Mouse (Mus musculus): ENCODE measurements at regions not wholly inside any gene's neighbourhood (a gene's known extent, or its start where the extent isn't known, plus 50 kb on each side); places are given as distances from the start of the nearest gene placed in this dataset.

DNA sequence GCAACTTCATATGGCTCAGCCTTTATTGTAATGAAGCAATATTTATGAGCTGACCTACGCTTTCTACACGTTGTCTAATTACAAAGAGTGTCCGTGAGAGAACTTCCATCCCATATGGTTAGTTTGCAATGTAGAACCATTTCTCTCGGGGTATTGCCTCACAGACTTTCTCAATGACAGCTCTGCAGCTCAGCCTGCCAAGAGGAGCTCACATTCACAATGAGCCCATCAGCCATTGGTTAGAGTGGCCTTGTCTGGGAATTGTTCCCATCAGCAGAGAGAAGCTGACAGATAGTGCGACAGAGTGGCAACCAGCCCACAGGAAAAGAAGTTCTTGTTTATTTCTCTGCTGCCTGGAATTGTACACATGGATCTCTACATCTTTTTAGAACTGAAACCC lies 409.7 kb downstream of the Zfp704 start:
- peak; percentile 27 to 47 for DNase-seq (ENCODE audit: low spot score in 2 of 2)

DNA sequence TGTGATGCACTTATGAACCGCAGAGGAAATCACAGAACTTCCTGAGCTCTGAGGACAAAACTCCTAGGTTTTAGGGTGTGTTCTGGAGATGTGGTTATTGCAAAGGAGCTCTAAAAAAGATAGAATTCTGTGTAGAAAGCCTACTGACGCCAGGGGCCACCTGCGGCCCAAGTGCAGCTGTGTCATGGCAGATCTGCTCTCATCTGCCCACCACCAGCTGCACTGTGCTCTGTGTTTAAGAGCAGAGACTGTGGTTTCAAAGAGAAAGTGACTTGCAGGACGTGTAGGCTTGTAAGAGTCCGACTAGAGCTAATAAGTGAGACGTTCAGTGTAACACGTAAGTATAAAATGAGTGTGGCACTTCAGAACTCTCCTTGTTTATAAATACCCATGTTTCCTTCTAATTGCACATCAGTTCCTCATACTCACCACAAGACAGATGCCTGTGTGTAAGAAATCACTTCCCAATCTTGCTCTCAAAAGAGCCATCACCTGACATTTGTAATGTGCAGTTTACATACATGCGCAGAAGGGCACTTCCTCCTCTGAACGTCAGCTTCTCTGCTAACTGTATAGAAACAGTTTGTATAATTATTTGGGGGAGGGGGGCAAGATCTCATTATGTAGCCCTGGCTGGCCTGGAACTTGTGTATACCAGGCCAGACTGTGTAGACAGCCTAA lies 411.1 kb downstream of the Zfp704 start:
- DNase-seq (ENCODE audit: low spot score in 2 of 2) = no peak

DNA sequence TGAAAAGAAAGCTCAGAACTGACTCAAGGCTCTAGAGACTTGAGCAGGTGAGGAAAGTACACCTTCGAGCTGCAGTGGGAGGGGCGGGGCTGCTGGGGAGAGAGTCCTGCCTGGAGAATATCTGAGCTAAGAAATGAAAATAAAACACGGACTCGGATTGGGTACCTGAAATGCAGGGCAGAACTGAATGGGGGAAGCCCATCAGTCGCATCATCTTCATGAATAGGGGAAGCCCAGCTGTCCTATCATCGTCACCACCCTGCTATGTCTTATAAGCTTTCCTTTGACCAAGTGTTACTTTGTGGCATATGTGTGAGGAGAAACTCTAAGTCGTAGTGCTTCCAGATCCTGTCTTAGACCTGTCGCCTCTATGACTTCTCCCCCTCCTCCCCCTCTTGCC lies 414.1 kb downstream of the Zfp704 start:
- no peak for DNase-seq (ENCODE audit: low spot score in 2 of 2)

DNA sequence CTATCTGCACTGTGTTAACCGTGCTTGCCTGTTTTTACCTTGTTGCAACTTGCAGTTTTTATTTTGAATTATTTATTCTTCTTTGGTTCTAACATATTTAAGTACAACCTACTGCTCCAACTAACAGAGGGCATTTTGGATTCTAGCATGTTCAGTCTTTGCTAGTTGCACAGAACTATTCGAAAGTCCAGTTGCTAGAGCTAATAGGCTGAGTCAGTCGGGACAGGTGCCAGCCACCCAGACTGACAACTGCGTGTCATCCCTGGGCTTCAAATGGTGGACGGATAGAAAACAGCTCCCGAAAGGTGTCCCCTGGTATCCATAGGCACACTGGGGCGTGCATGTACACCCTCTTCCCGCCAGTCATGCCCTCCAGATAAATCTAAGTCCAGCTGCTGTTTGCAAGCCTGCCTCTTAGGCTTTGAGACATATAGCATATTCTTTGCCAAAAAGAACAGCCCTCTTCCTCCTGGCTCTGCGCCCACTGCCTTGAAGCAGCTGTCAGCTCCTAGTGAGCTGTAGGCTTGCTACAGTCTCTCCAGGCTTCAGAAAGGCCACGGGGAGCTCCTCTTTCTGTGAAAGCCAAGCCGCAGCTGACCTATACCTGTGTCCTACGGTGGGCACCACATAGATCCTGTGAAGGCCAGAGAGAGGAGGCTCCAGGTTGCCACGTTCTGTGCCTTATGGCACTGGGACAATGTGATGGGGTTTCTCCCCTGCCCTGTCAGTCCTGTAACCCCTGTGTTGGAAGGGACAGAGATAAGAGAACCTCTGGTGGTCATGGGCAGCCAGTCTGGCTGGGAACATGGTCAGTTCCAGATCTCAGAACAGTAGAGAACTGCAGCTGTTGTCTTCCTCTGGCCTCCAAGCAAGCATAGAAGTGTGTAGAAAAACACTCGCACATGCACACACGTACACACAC lies 420.3 kb downstream of the Zfp704 start:
- peak; percentile 69 to 72 for DNase-seq (ENCODE audit: low spot score in 2 of 2)

DNA sequence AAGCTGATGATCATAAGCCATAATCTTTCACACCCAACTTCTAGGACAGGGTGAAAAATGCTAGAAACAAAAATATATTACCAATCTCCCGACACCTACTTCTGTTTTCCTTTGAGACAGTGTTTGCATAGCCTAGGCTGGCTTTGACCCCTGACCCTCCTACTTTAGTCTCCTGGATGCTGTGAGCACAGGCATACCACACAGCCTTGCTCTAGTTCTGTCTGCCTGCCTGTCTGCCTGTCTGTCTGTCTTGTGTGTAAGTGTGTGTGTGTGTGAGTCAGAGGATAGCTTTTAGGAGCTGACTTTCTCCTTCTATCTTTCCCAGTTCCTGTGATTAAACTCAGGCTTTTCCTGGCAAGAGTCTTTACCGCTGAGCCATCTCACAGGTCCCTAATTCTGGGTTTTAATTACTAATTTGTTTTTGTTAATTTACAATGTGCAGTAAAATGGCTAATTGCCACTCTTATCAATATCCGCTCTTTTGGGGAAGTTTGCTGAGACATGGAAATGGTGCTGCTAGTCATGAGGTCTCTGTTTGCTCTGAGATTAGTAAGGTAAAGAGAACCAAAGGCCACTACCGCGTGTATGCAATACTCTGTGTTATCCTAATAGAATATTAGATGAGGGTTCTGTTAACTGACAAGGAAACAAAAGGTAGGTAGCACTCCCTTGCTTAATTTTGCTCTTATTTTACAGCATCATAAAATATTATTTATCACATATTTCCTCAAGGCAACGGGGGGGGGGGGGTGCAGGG lies 423.3 kb downstream of the Zfp704 start:
- no peak for DNase-seq (ENCODE audit: low spot score in 2 of 2)

DNA sequence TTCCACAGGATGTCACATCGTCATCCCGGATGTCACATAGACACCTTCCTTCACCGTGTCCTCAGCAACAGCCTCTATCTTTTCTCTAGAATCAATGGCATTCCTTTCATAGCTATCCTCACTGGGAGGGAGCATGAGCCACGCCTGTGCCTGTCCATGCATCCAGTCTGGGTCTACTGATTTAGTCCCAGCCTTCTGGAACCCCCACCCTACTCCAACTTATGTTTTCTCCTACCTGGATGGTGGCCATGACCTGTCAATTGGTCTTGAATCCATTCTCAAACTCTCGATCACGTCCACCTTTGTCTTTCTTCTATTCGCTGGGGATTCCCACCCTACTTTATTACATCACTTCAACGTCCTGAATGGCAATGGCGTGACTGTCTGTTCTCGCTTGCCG lies 428.3 kb downstream of the Zfp704 start:
- no peak for DNase-seq (ENCODE audit: low spot score in 2 of 2)

DNA sequence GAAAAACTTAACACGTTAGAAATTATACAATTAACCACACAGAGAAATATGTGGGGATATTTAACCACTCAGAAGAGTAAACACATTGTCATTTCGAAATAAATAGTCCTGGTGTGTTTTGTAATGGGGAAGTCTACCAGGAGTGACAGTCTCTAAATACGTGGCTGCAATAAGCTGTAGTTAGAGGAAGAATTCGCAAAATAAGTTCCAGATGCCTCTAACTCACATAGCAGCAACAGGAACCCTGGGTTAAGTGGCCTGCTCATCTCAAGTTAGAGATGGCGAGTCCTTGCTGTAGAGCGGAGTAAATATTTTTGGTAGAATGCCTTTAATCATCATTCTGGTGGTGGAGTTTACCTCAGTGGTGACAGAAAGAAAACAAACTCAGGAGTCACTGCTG lies 430.2 kb downstream of the Zfp704 start:
- no peak for DNase-seq (ENCODE audit: low spot score in 2 of 2)

DNA sequence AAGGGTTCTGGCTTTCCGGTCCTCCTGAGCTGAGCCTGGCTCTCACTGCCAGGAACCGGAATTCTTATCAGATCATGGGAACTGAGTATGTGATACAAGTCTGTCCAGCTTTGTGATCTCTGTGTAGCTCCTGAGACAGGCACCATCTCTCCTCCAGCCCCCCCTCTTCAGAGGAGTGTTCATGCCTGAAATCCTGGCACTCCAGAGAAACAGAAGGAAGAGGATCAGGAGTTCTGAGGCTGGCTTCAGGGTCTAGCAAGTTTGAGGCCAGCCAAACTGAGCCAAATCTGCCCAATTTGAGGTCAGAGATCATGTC lies 435.4 kb downstream of the Zfp704 start:
- no peak for DNase-seq (ENCODE audit: low spot score in 2 of 2)

DNA sequence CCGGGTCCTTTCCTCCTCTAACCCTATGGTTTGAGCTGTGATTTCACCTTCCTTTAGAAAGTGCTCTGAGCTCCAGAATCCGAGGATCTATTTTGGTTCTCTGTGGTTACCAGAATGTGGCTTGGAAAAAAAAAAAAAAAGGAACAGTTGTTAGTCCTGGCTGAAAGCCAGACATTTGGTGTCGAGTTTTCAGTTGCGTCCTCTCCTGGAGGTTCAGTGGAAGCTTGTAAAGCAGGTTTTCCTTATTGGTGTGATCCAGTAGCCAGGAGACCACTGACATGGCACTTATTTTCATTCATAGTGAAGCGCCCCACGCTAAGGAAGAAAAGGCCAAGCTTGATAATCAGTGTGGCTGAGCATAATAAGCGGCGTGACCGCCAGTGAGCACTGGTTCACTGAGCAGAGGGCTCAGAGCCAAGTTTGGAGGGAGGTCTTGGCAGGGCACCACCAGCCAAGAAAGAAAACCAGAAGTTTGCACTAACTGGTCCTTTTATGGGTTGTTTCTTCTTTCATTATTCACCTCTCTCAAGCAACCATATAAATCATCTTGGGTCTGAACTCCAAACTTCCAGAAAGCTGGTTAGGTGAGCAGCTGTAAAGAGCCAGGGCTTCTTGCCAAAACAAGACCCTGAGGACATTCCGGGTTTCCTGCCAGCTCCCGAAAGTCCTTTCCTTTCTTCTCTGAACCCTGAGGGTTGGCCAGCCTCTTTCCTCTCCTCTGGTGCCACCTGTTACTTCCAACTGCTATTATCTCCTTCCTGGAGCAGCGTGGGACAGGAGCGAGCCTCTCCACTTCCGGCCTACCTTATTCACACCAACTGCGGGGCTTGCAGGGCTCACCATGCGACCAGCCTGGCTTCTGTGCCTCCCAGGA lies 436.0 kb downstream of the Zfp704 start:
- DNase-seq (ENCODE audit: low spot score in 2 of 2) = peak; percentile 14 to 41

DNA sequence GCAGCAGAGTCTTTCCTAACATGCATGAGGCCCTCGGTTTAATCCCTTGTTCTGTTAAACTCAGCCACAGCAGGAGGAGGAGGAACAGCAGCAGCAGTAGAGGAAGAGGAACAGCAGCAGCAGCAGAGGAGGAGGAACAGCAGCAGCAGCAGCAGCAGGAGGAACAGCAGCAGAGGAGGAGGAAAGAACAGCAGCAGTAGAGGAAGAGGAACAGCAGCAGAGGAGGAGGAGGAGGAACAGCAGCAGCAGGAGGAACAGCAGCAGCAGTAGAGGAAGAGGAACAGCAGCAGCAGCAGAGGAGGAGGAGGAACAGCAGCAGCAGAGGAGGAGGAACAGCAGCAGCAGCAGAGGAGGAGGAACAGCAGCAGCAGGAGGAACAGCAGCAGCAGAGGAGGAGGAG lies 437.9 kb downstream of the Zfp704 start:
- DNase-seq (ENCODE audit: low spot score in 2 of 2) = no peak

DNA sequence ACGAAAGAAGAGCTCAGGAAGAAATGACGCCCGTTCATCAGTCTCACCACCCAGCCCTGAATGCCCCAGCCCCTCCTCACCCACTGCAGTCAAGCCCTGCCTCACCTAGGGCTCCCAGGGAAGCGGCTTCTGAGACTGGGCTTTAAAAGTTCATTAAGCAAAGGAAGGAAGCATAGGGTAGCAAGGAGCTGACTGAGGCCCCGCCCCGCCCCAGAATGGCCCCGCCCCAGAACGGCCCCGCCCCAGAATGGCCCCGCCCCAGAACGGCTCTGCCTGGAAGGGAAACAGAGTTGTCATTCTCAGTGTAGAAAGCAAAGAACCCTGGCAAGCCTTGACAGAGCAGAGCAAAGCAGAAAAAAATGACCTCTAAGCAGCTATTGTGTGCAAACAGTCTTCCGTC lies 440.9 kb downstream of the Zfp704 start:
- no peak for DNase-seq (ENCODE audit: low spot score in 2 of 2)

DNA sequence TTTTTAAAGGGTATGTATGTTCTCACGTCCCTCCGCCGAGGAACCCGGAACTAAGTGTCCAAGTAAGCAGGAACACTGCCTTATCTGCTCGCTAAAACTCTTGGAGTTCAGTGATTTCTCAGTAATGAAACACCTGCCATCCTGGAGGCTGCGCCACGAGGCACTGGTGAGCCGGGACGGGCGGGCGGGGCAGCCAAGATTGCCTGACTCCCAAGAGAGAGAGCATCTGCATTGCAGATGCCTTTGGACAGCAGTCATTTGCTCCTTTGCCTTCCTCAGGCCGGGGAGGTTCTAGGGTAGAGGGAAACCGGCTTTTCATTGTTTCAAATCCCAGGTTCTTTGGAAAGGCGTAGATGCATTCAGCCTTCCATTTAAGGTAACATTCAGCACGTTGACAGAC lies 450.8 kb downstream of the Zfp704 start:
- no peak for DNase-seq (ENCODE audit: low spot score in 2 of 2)

DNA sequence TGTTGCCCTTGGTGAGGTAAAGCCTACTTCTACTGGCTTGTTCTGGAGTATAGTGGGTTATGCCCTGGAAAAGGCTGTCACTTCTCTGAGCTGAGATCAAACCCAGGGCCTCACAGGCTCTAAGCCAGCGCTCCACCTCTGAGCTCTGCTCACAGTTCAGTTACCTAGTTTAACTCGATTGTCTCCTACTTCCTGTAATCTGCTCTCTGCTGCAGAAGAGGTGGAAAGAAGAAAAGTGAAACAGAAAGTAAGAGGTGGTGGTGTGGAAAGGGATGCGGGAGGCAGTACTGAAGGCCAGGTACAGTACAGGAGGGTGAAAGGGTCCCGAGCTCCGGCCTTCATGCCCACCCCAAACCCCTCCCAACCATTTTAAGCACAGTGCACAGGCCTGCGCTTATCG lies 455.7 kb downstream of the Zfp704 start:
- DNase-seq (ENCODE audit: low spot score in 2 of 2) = no peak

DNA sequence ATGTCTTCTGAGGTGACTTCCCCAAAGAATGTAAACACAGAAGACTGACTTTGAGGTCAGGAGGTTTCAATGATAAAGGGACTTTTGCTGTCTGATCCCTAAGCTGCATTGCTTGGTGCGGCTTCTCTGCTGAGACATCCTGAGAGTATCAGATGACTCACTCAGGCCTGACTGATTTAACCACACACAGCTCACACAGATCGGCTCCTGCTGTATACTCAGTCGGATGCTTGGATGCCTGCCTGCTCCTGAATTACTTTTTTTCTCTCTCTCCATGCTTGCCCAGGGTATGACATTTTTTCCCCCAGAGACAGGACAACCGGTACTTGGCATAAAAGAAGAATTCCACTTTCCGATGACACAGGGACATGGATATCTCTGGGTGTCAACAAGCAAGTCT lies 456.2 kb downstream of the Zfp704 start:
- DNase-seq (ENCODE audit: low spot score in 2 of 2) = peak; percentile 25 to 29

DNA sequence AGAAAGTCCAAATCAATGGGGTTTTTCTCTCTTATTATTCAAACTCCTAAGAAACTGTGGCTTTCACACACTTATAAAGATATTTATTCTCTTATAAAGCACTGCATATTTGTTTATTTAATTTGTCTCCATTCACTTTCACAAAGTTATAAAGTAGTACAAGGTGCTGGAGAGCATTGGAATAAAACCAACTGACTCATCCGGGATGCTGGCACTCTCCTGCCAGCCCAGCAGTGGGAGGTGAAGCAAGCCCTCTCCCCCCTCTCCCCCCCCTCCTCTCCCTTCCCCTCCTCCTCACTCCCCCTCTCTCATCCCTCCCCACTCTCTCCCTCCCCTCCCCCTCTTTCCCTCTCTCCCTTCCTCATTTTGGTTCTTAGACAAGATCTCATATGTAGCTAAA lies 457.6 kb downstream of the Zfp704 start:
- DNase-seq (ENCODE audit: low spot score in 2 of 2) = no peak

DNA sequence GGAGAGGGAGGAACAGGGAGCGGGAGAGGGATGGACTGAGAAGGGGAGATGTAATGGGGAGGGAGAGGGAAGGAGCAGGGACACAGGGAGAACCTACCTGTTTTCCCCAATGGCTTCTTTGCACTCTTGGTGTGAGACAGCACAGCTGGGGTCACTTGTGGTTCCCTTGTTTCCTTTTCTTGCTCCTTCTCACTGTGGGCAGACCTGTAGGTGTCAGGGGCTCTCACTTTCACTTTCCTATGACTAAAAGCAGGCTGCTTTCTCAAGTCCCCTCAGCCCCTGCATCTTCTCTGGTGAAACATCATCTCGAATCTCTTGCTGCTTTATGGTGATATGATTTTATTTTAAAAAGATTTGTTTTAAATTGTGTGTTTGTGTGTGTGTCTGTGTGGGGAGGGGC lies 458.3 kb downstream of the Zfp704 start:
- DNase-seq (ENCODE audit: low spot score in 2 of 2) = no peak

DNA sequence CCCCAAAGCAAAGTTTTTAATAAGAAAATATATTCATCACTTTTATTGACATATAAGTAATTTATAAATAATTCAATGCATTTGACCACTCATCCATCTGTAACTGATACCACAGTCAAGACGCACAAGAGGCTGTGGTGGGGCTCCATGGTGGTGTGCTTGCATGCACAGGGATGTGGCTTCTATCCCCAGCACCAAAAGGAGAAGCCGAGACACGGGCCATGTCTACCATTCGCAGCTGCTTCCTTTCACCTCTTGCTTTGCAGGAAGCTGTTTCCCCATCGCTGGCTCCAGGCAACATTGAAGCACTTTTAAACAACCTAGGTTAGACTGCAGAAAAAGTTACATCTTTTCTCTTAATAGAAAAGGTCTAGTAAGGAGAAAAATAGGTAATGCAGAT lies 461.3 kb downstream of the Zfp704 start:
- no peak for DNase-seq (ENCODE audit: low spot score in 2 of 2)

DNA sequence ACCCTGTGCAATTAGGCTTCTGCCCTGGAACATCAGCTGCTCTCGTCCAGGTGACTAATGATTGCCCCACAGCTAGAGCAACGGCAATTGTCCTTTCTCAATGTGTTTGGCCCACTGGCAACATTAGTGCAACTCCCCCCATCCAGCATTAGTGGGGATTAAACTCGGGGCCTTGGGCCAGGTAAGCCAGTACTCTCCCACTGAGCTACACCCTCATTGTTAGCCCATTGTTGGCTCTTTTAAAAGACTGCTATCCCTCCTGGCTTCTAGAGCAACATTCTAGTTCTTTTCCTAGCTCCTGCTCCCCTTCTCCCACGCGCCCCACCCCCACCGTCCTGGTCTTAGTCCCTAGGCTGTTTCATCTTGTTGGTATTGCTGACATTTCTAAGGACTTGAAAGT lies 463.4 kb downstream of the Zfp704 start:
- DNase-seq (ENCODE audit: low spot score in 2 of 2) = no peak

DNA sequence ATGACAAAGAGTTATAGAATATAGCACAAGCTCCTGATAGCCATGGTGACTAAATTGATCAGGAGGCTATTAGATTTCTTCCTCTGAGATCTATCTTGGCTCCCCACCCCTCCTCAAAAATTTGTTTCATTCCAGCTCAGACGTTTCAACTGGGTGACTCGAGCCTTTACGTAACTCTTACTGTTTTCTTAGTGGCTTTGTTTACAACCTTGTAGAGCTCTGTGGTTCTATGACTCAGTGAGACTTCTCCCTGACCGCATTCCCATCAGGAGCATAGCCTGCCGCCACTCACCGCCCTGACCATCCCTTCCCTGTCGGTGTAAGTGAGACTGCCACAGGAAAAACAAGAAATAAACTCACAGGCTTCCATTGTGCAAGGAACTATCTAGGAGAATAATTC lies 464.3 kb downstream of the Zfp704 start:
- no peak for DNase-seq (ENCODE audit: low spot score in 2 of 2)

DNA sequence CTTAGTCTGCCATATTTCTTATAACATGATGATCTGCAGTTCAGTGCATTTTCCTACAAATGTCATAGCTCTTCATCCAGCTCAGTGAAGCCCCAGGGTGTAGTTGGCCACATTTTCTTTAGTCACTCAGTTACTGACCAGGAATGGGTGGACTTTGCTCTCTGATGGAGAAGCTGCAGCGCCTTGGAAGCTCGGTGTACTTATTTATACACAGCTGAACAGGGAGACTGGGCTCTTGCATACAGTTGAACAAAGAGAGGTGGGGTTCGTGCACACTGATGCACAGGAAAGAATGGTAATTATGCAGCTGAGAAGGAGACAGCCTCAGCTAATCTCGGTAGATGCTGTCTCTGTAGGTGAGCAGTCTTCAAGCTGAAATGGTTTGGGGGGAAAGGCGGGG lies 468.0 kb downstream of the Zfp704 start:
- no peak for DNase-seq (ENCODE audit: low spot score in 2 of 2)

Data from left cerebral cortex, adult 18-20 months (tissue).